14 mouse cellular contexts compared by ENCODE assay signal in genomic region chr16:37753809-37754208, GRCm38 (mm10). TPM values are rescaled to one million over a fixed set of nuclear protein-coding genes. Genes with fewer than 3 reads are reported as not detected.
DNase-seq lines count a peak whose midpoint lies in the region; ATAC-seq and TF ChIP-seq lines count a peak whose summit lies in the region.
"Had no signal": no experiment of that assay in that cellular context is flagged by ENCODE, and none has a peak within 500 bp of the region (broad histone marks: within the 10 kb centered on the region; RNA-seq: fewer than 3 reads in every experiment).

No protein-coding gene starts in this region.

- H3K27me3 ChIP-seq in intestine, embryonic 15.5 days (replicated peaks), result no peaks in the 10 kb centered on the region
- no peaks in the 10 kb centered on the region for H3K27me3 ChIP-seq in intestine, embryonic 16.5 days (replicated peaks; ENCODE audit: control insufficient read depth, insufficient read depth, low read length)
- H3K27me3 ChIP-seq in limb, embryonic 14.5 days (ENCODE audit: control insufficient read depth, insufficient read depth, low read length), result no peaks in the 10 kb centered on the region

- H3K4me3 ChIP-seq in intestine, embryonic 15.5 days (replicated peaks), result no peak overlapping the region
- H3K4me3 ChIP-seq in intestine, embryonic 16.5 days (ENCODE audit: low read length), result no peak overlapping the region
- H3K4me3 ChIP-seq in limb, embryonic 14.5 days (replicated peaks; ENCODE audit: low read length), result no peak overlapping the region

- no peak for TF ChIP-seq POLR2A in limb, embryonic 14.5 days (IDR thresholded peaks at IDR 0.05; ENCODE audit: borderline replicate concordance, extremely low read depth, insufficient read depth, insufficient read length)

- 0 out of 2 replicates have a peak, but pooled peaks have one; percentile 20 for ATAC-seq in intestine, embryonic 15.5 days
- no peak for ATAC-seq in intestine, embryonic 16.5 days
- ATAC-seq in limb, embryonic 14.5 days (ENCODE audit: low FRiP score, low read depth), result no peak
- ATAC-seq: intestine, postnatal 0 days had no signal

- H3K9me3 ChIP-seq in intestine, embryonic 15.5 days, result no peaks in the 10 kb centered on the region
- no peaks in the 10 kb centered on the region for H3K9me3 ChIP-seq in intestine, embryonic 16.5 days (ENCODE audit: control insufficient read depth, low read length)
- no peaks in the 10 kb centered on the region for H3K9me3 ChIP-seq in limb, embryonic 14.5 days (ENCODE audit: control insufficient read depth, low read length)
- H3K9me3 ChIP-seq: G1E had no signal

- H3K36me3 ChIP-seq in intestine, embryonic 15.5 days, result no peaks in the 10 kb centered on the region
- H3K36me3 ChIP-seq in intestine, embryonic 16.5 days (ENCODE audit: control insufficient read depth, insufficient read depth, low read length), result no peaks in the 10 kb centered on the region
- H3K36me3 ChIP-seq in limb, embryonic 14.5 days (ENCODE audit: control insufficient read depth, insufficient read depth, low read length), result no peaks in the 10 kb centered on the region
- H3K36me3 ChIP-seq: G1E had no signal

- no peak overlapping the region for H3K27ac ChIP-seq in intestine, embryonic 15.5 days
- H3K27ac ChIP-seq in intestine, embryonic 16.5 days (ENCODE audit: low read length), result no peak overlapping the region
- H3K27ac ChIP-seq in limb, embryonic 14.5 days (replicated peaks; ENCODE audit: low read depth, low read length), result 0 out of 2 replicates have a peak overlapping the region, but pooled peaks have one; percentile 13
- H3K27ac ChIP-seq: macrophage had no signal

- DNase-seq in A20 (ENCODE audit: low read depth, low spot score) (peak; percentile 23), R1 (ENCODE audit: low read depth, low spot score) (peak; percentile 91)
- no peak for DNase-seq in limb, embryonic 14.5 days (ENCODE audit: low spot score)
- no peak for DNase-seq in c-Kit-positive CD71-positive TER-119-positive erythroid progenitor cells, embryonic 14.5 days (ENCODE audit: low spot score)
- DNase-seq in frontal cortex, postnatal 36 days (ENCODE audit: low spot score in 2 of 2), result no peak
- DNase-seq in natural killer cell, adult 2 months (ENCODE audit: low spot score in 2 of 2), result no peak
- DNase-seq: cerebellum, adult 9-11 months; gastrocnemius, postnatal 14 days; right cerebral cortex, adult 18-20 months had no signal

- H3K4me2 ChIP-seq in intestine, embryonic 15.5 days (replicated peaks), result no peak overlapping the region
- H3K4me2 ChIP-seq in intestine, embryonic 16.5 days (ENCODE audit: low read depth, low read length), result no peak overlapping the region
- H3K4me2 ChIP-seq in limb, embryonic 14.5 days (replicated peaks; ENCODE audit: low read depth, low read length, severe bottlenecking), result no peak overlapping the region

- 82% methylated on average over 1 of the region's 1 CpGs for WGBS in intestine, embryonic 15.5 days
- 70% methylated on average over 1 of the region's 1 CpGs for WGBS in intestine, embryonic 16.5 days
- 83% methylated on average over 1 of the region's 1 CpGs for WGBS in limb, embryonic 14.5 days

- H3K9ac ChIP-seq in intestine, embryonic 15.5 days, result no peak overlapping the region
- no peak overlapping the region for H3K9ac ChIP-seq in intestine, embryonic 16.5 days (ENCODE audit: low read depth, low read length)
- H3K9ac ChIP-seq in limb, embryonic 14.5 days (ENCODE audit: low read depth, low read length, severe bottlenecking), result no peak overlapping the region

- H3K4me1 ChIP-seq in intestine, embryonic 15.5 days (replicated peaks), result no peaks in the 10 kb centered on the region
- H3K4me1 ChIP-seq in intestine, embryonic 16.5 days (ENCODE audit: control insufficient read depth, insufficient read depth, low read length), result no peaks in the 10 kb centered on the region
- H3K4me1 ChIP-seq in limb, embryonic 14.5 days (ENCODE audit: control insufficient read depth, insufficient read depth, low read length), result peaks cover 4% of the 10 kb centered on the region; the same call in 1 of the 2 replicates

RNA-seq across cellular contexts. Expression of gene Fstl1, which starts 22.9 kb away (rescaled TPM):
- 232 and 269 TPM in 2 replicates for polyA plus RNA-seq in intestine, embryonic 15.5 days (2015; fragmentation: Nextera tagmentation; extraction: Ambion mirVana)
- 208 and 225 TPM in 2 replicates for polyA plus RNA-seq in intestine, embryonic 16.5 days (2015; fragmentation: Nextera tagmentation; extraction: Ambion mirVana)
- polyA plus RNA-seq in limb, embryonic 14.5 days (2012; rRNA removed), result 478 and 520 TPM in 2 replicates
- polyA plus RNA-seq in limb, embryonic 14.5 days (2014; fragmentation: Nextera tagmentation; extraction: Ambion mirVana), result 865 and 910 TPM in 2 replicates

Comparison
In these comparisons a context has a peak if more than half of its experiments do, and no peak if none do; other contexts are left out.
1. DNase-seq: peak in A20 (single experiment) and R1 (single experiment); none in limb, embryonic 14.5 days (single experiment), c-Kit-positive CD71-positive TER-119-positive erythroid progenitor cells, embryonic 14.5 days (single experiment), frontal cortex, postnatal 36 days (0 of 2) and natural killer cell, adult 2 months (0 of 2).